Mouse (Mus musculus): ENCODE measurements around the gene Rps29.

DNA sequence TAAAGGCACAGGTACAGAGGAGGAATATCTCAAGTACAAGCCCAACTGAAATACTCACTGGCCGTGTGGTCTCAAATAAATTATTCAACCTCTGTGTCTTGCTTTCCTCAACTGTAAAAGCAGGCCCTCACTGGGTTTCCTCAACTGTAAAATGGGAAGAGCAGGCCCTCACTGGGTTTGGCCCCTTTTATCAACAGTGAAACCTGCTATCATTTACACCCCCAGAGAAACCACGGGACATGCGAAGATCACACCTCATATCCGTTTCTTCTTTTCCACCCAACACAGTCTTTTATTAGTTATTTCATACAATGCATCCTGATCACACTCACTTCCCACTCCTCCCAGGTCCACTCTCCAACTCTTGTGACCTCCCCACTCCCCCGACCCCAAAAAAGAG is 33.9 kb downstream of the Rps29 start:
- TF ChIP-seq CTCF (IDR thresholded peaks at IDR 0.05; ENCODE audit: control insufficient read depth, insufficient read depth, low read length) (no peak), POLR2A (IDR thresholded peaks at IDR 0.05; ENCODE audit: borderline replicate concordance, control insufficient read depth, low read depth, low read length) (no peak)
